Mouse (Mus musculus) urinary bladder, postnatal 14 days (tissue): ENCODE results near the gene Kalrn.

ENCODE experiments used
- DNase-seq: peaks from one replicate; pipeline ENCODE4 v3.0.0; 2021; ENCODE audit warnings: low spot score

Gene Kalrn

GRCm38 (mm10) chr16:34573151-34573802, at the start of gene Kalrn:
Kalrn (minus strand) TSS chr16:34573532.
- peak; percentile 91 for DNase-seq

DNA sequence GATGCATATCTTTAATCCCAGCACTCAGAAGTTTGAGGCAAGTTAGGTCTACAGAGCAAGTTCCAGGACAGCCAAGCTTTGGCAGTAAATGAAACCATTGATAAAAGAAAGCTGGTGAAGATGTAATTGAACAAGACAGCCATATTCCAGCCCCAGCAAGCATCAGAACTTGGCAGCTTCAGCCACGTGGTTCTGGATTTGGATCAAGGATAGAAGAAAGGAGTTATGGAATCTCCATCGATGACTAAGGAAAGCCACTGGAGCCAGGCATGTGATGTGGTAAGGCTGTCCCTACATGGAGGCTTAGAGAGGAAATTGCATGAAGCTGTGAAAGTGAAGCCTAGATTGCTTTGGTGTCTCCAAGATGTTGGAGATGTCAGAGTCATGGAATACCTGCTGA, 40.7 kb upstream of the Kalrn start:
- DNase-seq = no peak

GRCm38 (mm10) chr16:34610137-34610536, 36.8 kb upstream of the Kalrn start:
- no peak for DNase-seq

GRCm38 (mm10) chr16:34605679-34606078, 32.3 kb upstream of the Kalrn start:
- DNase-seq = peak; percentile 39

DNA sequence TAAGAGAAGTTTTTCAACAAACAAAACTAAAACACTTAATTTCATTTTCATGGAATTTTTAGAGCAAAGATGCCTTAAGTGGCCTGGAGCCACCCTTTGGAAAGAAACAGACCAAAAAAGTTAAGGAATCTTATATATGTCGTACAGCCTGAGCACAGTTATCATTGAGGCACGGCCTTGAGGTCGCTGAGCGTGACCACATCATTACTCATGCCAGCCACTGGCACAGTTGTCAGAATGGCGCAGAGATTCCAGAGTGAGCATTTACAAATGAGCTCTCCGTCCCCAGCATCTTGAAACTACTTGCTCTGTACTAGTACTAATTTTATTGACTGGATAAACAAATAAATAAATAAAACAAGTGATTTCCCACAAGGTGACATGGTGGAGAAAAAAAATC, 30.5 kb upstream of the Kalrn start:
- no peak for DNase-seq

DNA sequence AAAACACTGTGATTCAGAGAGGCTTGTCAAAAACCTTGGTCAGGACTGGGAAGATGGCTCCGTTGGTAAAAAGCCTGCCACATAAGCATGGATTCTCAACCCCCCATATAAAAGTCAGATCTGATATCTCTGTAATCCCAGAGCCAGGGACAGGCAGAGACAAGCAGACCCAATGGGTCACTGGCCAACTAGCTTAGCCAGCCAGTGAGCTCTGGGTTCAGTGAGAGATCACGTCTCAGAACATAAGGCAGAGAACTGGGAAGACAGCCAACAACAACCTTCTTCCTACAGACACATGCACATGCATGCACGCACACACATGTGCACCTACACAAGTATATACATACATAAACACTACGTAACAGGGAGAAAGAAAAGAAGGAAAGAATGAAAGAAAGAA, 29.7 kb upstream of the Kalrn start:
- no peak for DNase-seq

DNA sequence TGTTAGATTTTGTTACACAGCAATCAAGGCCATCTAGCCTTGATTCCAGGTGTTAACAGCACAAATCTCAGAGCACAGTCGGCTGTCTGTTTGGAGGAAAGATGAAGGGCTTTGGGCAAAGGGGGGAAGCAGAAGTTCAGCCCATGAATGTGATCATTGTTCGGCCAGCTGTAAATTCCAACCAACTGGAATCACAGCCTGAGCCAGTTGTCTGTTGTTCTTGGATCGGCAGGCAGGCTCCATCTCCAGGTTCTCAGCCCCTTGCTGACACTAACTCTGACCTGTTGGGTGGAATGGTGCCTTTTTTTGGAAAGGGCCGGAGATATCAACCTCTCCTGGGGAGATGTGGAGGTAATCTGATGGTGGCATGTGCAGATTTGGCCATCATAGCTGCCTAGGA, 28.6 kb upstream of the Kalrn start:
- no peak for DNase-seq

DNA sequence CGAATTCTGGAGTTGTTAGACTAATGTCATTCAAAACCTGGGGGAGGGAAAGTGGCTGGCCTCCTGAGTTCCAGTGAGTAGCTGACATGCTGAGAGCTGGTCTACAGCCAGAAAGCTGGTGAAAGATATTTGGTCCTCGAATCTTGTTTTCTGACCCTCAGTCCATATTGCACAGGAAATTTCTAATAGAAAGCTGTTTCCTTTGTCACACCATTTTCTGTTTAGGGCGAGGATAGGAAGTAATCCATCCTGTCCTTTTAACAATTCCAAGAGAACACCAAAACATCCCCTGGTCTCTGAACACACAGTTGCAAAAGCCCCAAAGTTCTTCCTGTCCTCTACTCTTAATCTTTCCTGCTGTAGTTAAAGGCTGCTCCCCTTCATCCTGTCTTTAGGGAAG, 22.0 kb upstream of the Kalrn start:
- no peak for DNase-seq

GRCm38 (mm10) chr16:34594597-34595262, 21.4 kb upstream of the Kalrn start:
- DNase-seq = no peak

- no peak for DNase-seq
Observed at GRCm38 (mm10) chr16:34592696-34593095, 19.4 kb upstream of the Kalrn start.

GRCm38 (mm10) chr16:34591934-34592333, 18.6 kb upstream of the Kalrn start:
- no peak for DNase-seq

DNA sequence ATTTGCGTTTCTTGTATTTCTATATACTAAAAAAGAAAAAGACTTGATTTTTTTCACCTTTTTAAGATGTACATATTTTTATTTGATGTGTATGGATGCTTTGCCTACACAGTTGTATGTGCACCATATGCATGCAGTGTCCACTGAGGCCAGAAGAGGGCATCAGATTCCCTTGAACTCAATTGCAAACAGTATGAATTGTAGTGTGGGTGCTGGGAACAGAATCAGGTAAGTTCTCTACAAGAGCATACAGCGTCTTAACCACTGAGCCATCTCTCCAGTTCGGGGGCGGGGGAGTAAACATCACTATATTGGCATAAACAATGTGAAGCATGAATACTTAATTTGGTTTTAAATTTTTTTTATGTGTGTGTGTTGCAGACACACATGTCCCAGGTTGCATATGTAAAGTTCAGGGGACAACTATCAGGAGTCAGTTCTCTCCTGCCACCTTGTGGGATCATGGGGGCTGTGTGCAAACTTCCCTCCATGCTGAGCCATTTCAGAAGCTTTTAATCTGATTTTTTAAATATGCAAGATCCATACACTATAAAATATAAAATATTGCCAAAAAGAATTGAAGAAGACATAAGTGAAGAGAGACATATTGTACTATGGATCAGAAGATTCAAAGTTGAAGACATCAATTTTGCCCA, 6.5 kb upstream of the Kalrn start:
- DNase-seq = no peak

GRCm38 (mm10) chr16:34573856-34574491, 642 bp upstream of the Kalrn start:
- DNase-seq = peak; percentile 21

DNA sequence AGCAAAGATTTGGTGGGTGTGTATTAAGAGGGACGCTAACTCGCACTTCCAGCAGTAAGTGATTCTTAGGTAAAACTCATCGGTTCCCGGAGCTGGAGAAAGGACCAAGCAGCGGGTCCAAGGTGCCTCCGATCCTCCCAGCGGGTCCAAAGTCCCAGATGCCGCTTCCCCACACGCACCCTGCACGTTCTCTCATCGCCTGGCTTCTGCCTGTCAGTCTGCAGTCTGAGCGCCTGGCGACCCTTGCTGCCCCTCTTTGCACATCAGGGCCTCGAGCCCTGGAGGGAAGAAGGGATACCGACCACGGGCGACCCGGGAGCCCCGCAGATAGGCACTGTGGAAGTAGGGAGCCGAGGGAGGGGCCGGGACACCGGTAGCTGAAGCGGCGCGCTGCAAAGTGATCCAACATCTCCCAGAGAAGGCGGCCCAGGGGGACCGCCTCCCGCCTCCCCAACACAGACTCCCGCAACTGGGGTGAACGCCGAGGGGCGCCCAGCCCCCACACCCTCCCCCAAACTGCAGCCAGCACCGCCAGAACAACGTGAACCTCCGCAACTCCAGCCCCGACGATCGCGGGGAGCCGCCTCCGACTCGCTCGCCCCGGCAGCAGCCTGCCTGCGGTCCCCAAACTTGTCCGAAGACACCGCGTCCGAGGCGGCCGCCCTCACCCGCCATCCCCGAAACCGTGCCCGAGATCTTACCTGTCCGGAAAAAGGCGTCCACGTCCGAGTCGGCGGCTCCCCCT, 754 bp downstream of the Kalrn start:
- peak; percentile 11 for DNase-seq

DNA sequence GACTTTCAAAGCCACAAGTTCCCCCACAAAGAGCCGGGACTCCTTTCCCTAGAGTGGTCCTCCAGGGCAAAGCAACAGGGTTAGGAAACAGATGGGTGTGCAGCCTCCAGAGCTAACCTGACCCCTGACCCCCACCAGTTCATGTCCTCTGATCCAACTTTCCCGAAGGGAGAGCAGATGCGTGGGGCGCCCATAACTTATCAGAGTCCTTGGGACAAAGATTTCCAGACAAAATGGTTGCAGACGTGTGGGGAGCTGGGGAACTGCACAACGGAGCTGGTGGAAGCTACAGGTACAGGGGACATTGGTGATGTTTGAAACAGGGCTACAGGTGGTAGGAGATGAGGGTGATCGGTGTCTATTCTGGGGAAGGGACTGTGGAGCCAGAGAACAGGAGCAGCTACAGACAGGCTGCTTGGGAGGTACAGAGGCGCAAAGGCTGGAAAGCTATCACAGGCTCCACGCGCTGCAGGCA, 1.4 kb downstream of the Kalrn start:
- no peak for DNase-seq

DNA sequence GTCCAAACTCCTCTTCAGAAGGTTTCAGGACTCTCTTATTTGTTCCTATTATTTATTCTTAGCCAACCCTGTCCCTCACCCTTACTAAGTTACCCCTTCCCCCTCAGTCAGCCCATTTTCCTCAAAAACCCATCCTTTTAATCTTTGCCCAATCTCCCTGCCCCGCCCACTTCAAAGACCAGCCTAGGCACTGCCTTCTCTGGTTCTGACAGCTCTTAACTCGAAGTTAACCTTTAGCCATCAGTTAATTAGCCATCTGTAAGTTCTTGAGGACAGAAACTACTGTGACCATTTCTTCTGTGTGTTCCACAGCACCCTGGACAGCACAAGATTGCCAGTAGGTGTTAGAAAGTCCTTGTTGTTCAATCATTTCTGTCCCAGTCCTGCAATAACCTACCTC, 3.4 kb downstream of the Kalrn start:
- DNase-seq = no peak

- no peak for DNase-seq
Observed at GRCm38 (mm10) chr16:34568831-34569230, 4.5 kb downstream of the Kalrn start.

DNA sequence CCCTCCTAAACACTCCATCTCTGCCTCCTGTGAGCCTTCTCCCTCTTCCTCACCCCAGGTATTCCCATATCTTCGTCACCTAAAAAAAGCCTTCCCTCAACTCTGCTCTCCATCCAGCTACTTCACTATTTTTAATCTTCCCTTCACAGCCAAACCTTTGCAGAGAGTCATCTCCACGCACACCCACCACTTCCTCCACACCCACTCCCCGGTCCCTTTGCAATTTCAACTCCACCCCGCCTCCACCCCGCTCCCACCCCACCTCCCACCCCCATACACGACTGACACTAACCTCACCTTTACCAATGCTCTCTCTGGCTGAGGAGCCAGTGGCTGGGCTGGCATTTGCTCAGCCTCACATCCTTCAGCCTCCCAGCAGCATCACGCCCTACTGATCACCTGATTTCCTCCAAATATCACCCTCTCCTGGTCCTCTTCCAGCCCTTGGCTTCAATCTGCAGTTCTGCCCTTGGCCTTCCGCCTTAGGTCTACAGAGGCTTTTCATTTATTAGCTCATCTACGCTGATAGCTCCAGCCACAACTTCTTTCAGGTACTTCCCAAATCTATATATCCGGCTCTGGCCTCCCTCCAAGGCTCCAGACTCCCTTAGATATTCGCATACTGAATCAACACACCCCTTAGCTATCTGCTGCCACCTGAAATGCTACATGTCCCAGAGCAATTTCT, 9.6 kb downstream of the Kalrn start:
- DNase-seq = no peak

DNA sequence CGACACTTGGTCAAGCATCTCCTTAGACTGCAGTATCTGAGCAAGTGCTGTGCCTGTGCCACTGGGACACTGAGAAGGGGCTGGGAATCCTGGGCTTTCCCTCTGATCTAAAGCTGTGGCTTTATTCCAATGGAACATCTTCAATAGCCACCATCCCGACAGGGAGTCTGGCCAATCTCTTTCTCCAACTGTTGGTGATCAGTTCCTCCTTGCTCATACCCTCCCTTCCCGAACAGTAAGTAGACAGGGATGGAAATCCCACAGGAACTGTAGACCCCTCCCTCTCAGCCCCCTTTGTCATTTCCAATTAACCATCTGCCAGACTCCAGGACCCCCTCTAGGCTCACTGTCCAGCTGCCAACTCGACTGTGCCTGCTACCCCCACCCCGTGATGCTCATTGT, 11.6 kb downstream of the Kalrn start:
- no peak for DNase-seq

- DNase-seq = no peak
Observed at GRCm38 (mm10) chr16:34560814-34561213, 12.5 kb downstream of the Kalrn start.

GRCm38 (mm10) chr16:34560411-34560810, 12.9 kb downstream of the Kalrn start:
- DNase-seq = no peak

DNA sequence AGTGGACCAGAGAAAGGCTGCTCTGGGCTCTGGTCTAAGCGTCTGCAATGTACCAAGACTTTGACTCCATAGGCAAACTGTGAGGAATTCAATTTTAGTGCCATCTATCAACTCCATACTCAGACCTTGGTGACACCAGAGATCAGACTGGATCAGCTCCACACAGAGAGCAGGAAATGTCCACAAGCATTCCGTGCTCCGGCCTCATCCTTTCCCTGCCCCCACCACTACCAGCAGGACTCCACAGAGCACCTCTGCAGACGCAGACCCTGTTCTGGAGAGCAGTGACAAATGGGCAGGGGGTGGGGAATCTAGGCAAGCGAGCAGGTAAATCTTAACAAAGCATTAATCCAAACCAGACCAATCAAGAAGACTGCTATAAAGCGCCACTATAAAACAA, 15.4 kb downstream of the Kalrn start:
- no peak for DNase-seq
